Mouse (Mus musculus): Measurements from ENCODE around the gene Sorbs1.

GRCm38 (mm10) chr19:40404582-40404981 is 109.0 kb downstream of the Sorbs1 start:
- TF ChIP-seq POLR2A (IDR thresholded peaks at IDR 0.05; ENCODE audit: borderline replicate concordance, insufficient read depth, low read length) (no peak), CTCF (IDR thresholded peaks at IDR 0.05; ENCODE audit: borderline replicate concordance, insufficient read depth, low read depth, low read length) (no peak)

Data from cerebellum, adult 2 months (tissue).